9 mouse cellular contexts compared by ENCODE assay signal in genomic region chr19:5935266-5935665, GRCm38 (mm10). TPM values are rescaled to one million over a fixed set of nuclear protein-coding genes. Genes with fewer than 3 reads are reported as not detected.
DNase-seq lines count a peak whose midpoint lies in the region; ATAC-seq and TF ChIP-seq lines count a peak whose summit lies in the region.
"Had no signal": no experiment of that assay in that cellular context is flagged by ENCODE, and none has a peak within 500 bp of the region (broad histone marks: within the 10 kb centered on the region; RNA-seq: fewer than 3 reads in every experiment).

No protein-coding gene starts in this region.

- DNase-seq in kidney, adult 11 months = no peak
- peak; percentile 65 for DNase-seq in gastrocnemius, postnatal 10 days
- no peak for DNase-seq in layer of hippocampus, postnatal 10 days (ENCODE audit: low spot score in 2 of 2)
- DNase-seq in left cerebral cortex, postnatal 4 days = no peak

- H3K4me3 ChIP-seq in kidney, embryonic 15.5 days (replicated peaks) = no peak overlapping the region
- no peak overlapping the region for H3K4me3 ChIP-seq in intestine, postnatal 0 days (ENCODE audit: low read depth, low read length)
- no peak overlapping the region for H3K4me3 ChIP-seq in stomach, embryonic 14.5 days (ENCODE audit: low read depth, low read length)

- ATAC-seq in kidney, embryonic 15.5 days (replicated peaks; ENCODE audit: low FRiP score) = peak; percentile 91
- ATAC-seq in intestine, postnatal 0 days = peak; percentile 49; the same call in 1 of the 2 replicates
- ATAC-seq in stomach, embryonic 14.5 days (ENCODE audit: insufficient number of reproducible peaks, insufficient read depth, low FRiP score, low read depth) = peak; percentile 79
- no peak for ATAC-seq in activated CD4-positive, CD25-positive, alpha-beta regulatory T cell, adult 4 months

- no peaks in the 10 kb centered on the region for H3K27me3 ChIP-seq in kidney, embryonic 15.5 days
- H3K27me3 ChIP-seq in intestine, postnatal 0 days (replicated peaks; ENCODE audit: control insufficient read depth, insufficient read depth, low read length) = no peaks in the 10 kb centered on the region
- H3K27me3 ChIP-seq in stomach, embryonic 14.5 days (ENCODE audit: control insufficient read depth, insufficient read depth, low read length) = no peaks in the 10 kb centered on the region

- peaks cover 53% of the 10 kb centered on the region for H3K4me1 ChIP-seq in kidney, embryonic 15.5 days
- H3K4me1 ChIP-seq in intestine, postnatal 0 days (replicated peaks; ENCODE audit: control insufficient read depth, insufficient read depth, low read length) = peaks cover 3% of the 10 kb centered on the region
- peaks cover 23% of the 10 kb centered on the region for H3K4me1 ChIP-seq in stomach, embryonic 14.5 days (ENCODE audit: control insufficient read depth, insufficient read depth, low read length)

- H3K9ac ChIP-seq in kidney, embryonic 15.5 days = no peak overlapping the region
- no peak overlapping the region for H3K9ac ChIP-seq in intestine, postnatal 0 days (ENCODE audit: low read depth, low read length)
- H3K9ac ChIP-seq in stomach, embryonic 14.5 days (replicated peaks; ENCODE audit: low read depth, low read length) = no peak overlapping the region
- H3K9ac ChIP-seq: hindbrain, embryonic 14.5 days had no signal

- 0 out of 2 replicates have a peak overlapping the region, but pooled peaks have one; percentile 17 for H3K4me2 ChIP-seq in kidney, embryonic 15.5 days
- 0 out of 2 replicates have a peak overlapping the region, but pooled peaks have one; percentile 13 for H3K4me2 ChIP-seq in intestine, postnatal 0 days (replicated peaks; ENCODE audit: low read depth)
- H3K4me2 ChIP-seq in stomach, embryonic 14.5 days (replicated peaks; ENCODE audit: low read depth, low read length) = no peak overlapping the region
- H3K4me2 ChIP-seq: hindbrain, embryonic 14.5 days had no signal

- peak overlapping the region; percentile 75 for H3K27ac ChIP-seq in kidney, embryonic 15.5 days
- peak overlapping the region; percentile 28; the same call in 1 of the 2 replicates for H3K27ac ChIP-seq in intestine, postnatal 0 days (ENCODE audit: low read depth, low read length)
- H3K27ac ChIP-seq in stomach, embryonic 14.5 days (ENCODE audit: low read length) = peak overlapping the region; percentile 1; the same call in 1 of the 2 replicates
- H3K27ac ChIP-seq: hindbrain, embryonic 14.5 days had no signal

- intact Hi-C loops in left cerebral cortex, postnatal 4 days (cut with DNase I) = no loop called here

- no peaks in the 10 kb centered on the region for H3K9me3 ChIP-seq in kidney, embryonic 15.5 days (replicated peaks)
- H3K9me3 ChIP-seq in intestine, postnatal 0 days (ENCODE audit: control insufficient read depth) = no peaks in the 10 kb centered on the region
- no peaks in the 10 kb centered on the region for H3K9me3 ChIP-seq in stomach, embryonic 14.5 days (ENCODE audit: control insufficient read depth, low read depth, low read length)

- WGBS in kidney, embryonic 15.5 days = 14% methylated on average over 3 of the region's 3 CpGs
- 14% methylated on average over 3 of the region's 3 CpGs for WGBS in intestine, postnatal 0 days
- WGBS in stomach, embryonic 14.5 days = 15% methylated on average over 3 of the region's 3 CpGs

- peaks cover 10% of the 10 kb centered on the region; the same call in 1 of the 2 replicates for H3K36me3 ChIP-seq in kidney, embryonic 15.5 days
- peaks cover 6% of the 10 kb centered on the region; the same call in 1 of the 2 replicates for H3K36me3 ChIP-seq in intestine, postnatal 0 days (ENCODE audit: control insufficient read depth, insufficient read depth)
- peaks cover 2% of the 10 kb centered on the region; the same call in 1 of the 2 replicates for H3K36me3 ChIP-seq in stomach, embryonic 14.5 days (ENCODE audit: control insufficient read depth, insufficient read depth, low read length)

- TF ChIP-seq CTCF in intestine, postnatal 0 days (IDR thresholded peaks at IDR 0.05; ENCODE audit: low read depth) = no peak

RNA-seq across cellular contexts. Expression of gene Cdc42ep2, which starts 10.7 kb away (rescaled TPM):
- polyA plus RNA-seq in kidney, embryonic 15.5 days (2015; fragmentation: Nextera tagmentation; extraction: Ambion mirVana) = 13.4 and 15.5 TPM in 2 replicates
- 10 to 100 TPM; 16.6 to 20.9 TPM for total RNA-seq in gastrocnemius, postnatal 10 days (2021)
- polyA plus RNA-seq in intestine, postnatal 0 days (2015; fragmentation: Nextera tagmentation; extraction: Ambion mirVana) = 6.5 and 6.6 TPM in 2 replicates
- 7.3 and 7.4 TPM in 2 replicates for polyA plus RNA-seq in stomach, embryonic 14.5 days (2014; fragmentation: Nextera tagmentation; extraction: Ambion mirVana)
- total RNA-seq in layer of hippocampus, postnatal 10 days (2021) = 1 to 10 TPM; 5.2 to 5.7 TPM
- polyA plus RNA-seq in activated CD4-positive, CD25-positive, alpha-beta regulatory T cell, adult 4 months (2017; shearing (Covaris generic)) = under 1 TPM in 1 of 2 experiments, not detected in 1; 0.25 TPM
- 10 to 100 TPM; 11.2 to 14.2 TPM for total RNA-seq in left cerebral cortex, postnatal 4 days (2021)

RNA-seq across cellular contexts. Expression of gene Dpf2, which starts 22.5 kb away (rescaled TPM):
- 166 and 178 TPM in 2 replicates for polyA plus RNA-seq in kidney, embryonic 15.5 days (2015; fragmentation: Nextera tagmentation; extraction: Ambion mirVana)
- 10 to 100 TPM; 86.8 to 90.9 TPM for total RNA-seq in gastrocnemius, postnatal 10 days (2021)
- 49.9 and 51.9 TPM in 2 replicates for polyA plus RNA-seq in intestine, postnatal 0 days (2015; fragmentation: Nextera tagmentation; extraction: Ambion mirVana)
- 132 and 148 TPM in 2 replicates for polyA plus RNA-seq in stomach, embryonic 14.5 days (2014; fragmentation: Nextera tagmentation; extraction: Ambion mirVana)
- 10 to 100 TPM; 76.0 to 79.9 TPM for total RNA-seq in layer of hippocampus, postnatal 10 days (2021)
- 100 to 1,000 TPM; 123 to 178 TPM for polyA plus RNA-seq in activated CD4-positive, CD25-positive, alpha-beta regulatory T cell, adult 4 months (2017; shearing (Covaris generic))
- 10 to 100 TPM; 76.1 to 84.1 TPM for total RNA-seq in left cerebral cortex, postnatal 4 days (2021)

RNA-seq across cellular contexts. Expression of gene Pola2, which starts 28.7 kb away (rescaled TPM):
- polyA plus RNA-seq in kidney, embryonic 15.5 days (2015; fragmentation: Nextera tagmentation; extraction: Ambion mirVana) = 75.3 and 83.2 TPM in 2 replicates
- 10 to 100 TPM; 13.7 to 18.7 TPM for total RNA-seq in gastrocnemius, postnatal 10 days (2021)
- polyA plus RNA-seq in intestine, postnatal 0 days (2015; fragmentation: Nextera tagmentation; extraction: Ambion mirVana) = 23.5 and 23.9 TPM in 2 replicates
- 68.9 and 73.2 TPM in 2 replicates for polyA plus RNA-seq in stomach, embryonic 14.5 days (2014; fragmentation: Nextera tagmentation; extraction: Ambion mirVana)
- 10 to 100 TPM in 1 of 2 experiments, 1 to 10 TPM in 1; 10.0 to 10.1 TPM for total RNA-seq in layer of hippocampus, postnatal 10 days (2021)
- 10 to 100 TPM; 16.5 to 17.5 TPM for polyA plus RNA-seq in activated CD4-positive, CD25-positive, alpha-beta regulatory T cell, adult 4 months (2017; shearing (Covaris generic))
- 10 to 100 TPM; 14.3 to 16.4 TPM for total RNA-seq in left cerebral cortex, postnatal 4 days (2021)

RNA-seq across cellular contexts. Expression of gene Tigd3, which starts 41.3 kb away (rescaled TPM):
- polyA plus RNA-seq in kidney, embryonic 15.5 days (2015; fragmentation: Nextera tagmentation; extraction: Ambion mirVana) = 4.2 and 4.7 TPM in 2 replicates
- total RNA-seq in gastrocnemius, postnatal 10 days (2021) = under 1 TPM; 0.82 to 0.95 TPM
- polyA plus RNA-seq in intestine, postnatal 0 days (2015; fragmentation: Nextera tagmentation; extraction: Ambion mirVana) = 1.0 and 1.2 TPM in 2 replicates
- polyA plus RNA-seq in stomach, embryonic 14.5 days (2014; fragmentation: Nextera tagmentation; extraction: Ambion mirVana) = 3.1 and 3.2 TPM in 2 replicates
- 1 to 10 TPM; 4.4 to 5.5 TPM for total RNA-seq in layer of hippocampus, postnatal 10 days (2021)
- under 1 TPM; 0.29 to 0.58 TPM for polyA plus RNA-seq in activated CD4-positive, CD25-positive, alpha-beta regulatory T cell, adult 4 months (2017; shearing (Covaris generic))
- total RNA-seq in left cerebral cortex, postnatal 4 days (2021) = 10 to 100 TPM; 10.2 to 11.7 TPM

RNA-seq across cellular contexts. Expression of gene Slc22a20, which starts 50.7 kb away (rescaled TPM):
- not detected in 2 replicates for polyA plus RNA-seq in kidney, embryonic 15.5 days (2015; fragmentation: Nextera tagmentation; extraction: Ambion mirVana)
- not detected for total RNA-seq in gastrocnemius, postnatal 10 days (2021)
- polyA plus RNA-seq in intestine, postnatal 0 days (2015; fragmentation: Nextera tagmentation; extraction: Ambion mirVana) = not detected in 2 replicates
- polyA plus RNA-seq in stomach, embryonic 14.5 days (2014; fragmentation: Nextera tagmentation; extraction: Ambion mirVana) = not detected in 2 replicates
- total RNA-seq in layer of hippocampus, postnatal 10 days (2021) = not detected
- polyA plus RNA-seq in activated CD4-positive, CD25-positive, alpha-beta regulatory T cell, adult 4 months (2017; shearing (Covaris generic)) = not detected
- not detected for total RNA-seq in left cerebral cortex, postnatal 4 days (2021)
- polyA plus RNA-seq: hindbrain, embryonic 14.5 days had no signal

Comparison
In these comparisons a context has a peak if more than half of its experiments do, and no peak if none do; other contexts are left out.
1. H3K27ac ChIP-seq: peak in every context shown above with its lines; median percentile 75 in kidney, embryonic 15.5 days; 28 in intestine, postnatal 0 days; 1 in stomach, embryonic 14.5 days.